Mouse (Mus musculus): ENCODE measurements around the gene Prcp.

Prcp gene

GRCm38 (mm10) chr7:92874116-92874675, at the start of gene Prcp, which contains the start of gene Ddias:
TSS of gene Prcp (plus strand) at chr7:92874470.
TSS of gene Ddias (minus strand) at chr7:92874247.
- DNase-seq = peak; percentile 100

DNA sequence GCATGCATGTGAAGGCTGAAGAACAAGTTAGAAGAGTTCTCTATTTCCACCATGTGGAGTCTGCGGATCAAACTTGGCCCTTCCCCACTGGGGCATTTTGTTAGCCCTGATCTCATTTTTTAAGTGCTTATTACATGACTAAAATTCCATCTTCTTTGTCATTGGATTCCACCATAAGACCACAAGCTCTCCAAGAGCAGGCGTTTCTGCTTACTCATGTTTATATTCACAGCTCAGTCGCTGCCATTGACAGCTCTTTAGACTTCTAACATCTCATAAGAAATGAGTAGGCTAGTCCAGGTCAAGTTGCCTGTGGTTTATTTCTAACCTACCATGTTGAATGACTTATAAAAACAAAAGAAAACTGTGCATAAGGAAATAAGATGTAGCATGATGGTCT, 48.0 kb upstream of the Prcp start:
- peak; percentile 18 for DNase-seq

GRCm38 (mm10) chr7:92827981-92828380, 46.3 kb upstream of the Prcp start:
- DNase-seq = peak; percentile 58

DNA sequence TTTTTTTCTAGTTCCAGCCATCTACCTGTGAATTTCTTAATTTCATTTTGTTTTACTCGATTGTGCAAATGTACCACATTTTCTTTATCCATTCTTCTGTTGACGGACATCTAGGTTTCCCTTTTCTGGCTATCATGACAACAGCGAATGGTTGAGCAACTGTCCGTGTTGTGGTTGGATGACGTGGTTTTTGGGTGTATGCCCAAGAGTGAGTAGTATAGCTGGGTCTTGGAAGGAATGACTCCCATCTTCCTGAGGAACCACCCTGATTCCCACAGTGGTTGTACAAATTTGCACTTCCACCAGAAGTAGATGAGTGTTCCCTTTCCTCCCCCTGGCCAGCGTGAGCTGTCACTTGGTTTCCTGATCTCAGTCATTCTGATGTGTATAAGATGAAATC, 41.9 kb upstream of the Prcp start:
- DNase-seq = no peak

GRCm38 (mm10) chr7:92834391-92834790, 39.9 kb upstream of the Prcp start:
- no peak for DNase-seq

DNA sequence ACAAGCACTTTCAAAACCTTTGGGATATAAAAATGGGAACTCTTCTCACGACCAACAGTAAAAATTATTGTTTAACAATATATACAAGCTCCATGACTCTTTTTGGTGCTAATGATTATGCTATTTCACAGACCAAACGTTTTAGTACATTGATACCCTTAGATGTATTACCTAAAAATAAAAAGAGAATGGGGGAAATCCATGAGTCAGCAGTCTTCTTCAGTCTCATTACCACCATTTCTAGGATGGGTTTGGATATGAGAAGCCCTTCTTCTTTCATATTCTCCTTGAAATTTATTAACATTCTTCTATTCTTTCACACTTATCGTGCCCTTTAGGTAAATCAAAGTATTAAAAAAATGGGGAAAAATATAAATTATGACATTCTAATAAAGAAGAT, 37.8 kb upstream of the Prcp start:
- no peak for DNase-seq

GRCm38 (mm10) chr7:92837226-92837625, 37.0 kb upstream of the Prcp start:
- DNase-seq = no peak

DNA sequence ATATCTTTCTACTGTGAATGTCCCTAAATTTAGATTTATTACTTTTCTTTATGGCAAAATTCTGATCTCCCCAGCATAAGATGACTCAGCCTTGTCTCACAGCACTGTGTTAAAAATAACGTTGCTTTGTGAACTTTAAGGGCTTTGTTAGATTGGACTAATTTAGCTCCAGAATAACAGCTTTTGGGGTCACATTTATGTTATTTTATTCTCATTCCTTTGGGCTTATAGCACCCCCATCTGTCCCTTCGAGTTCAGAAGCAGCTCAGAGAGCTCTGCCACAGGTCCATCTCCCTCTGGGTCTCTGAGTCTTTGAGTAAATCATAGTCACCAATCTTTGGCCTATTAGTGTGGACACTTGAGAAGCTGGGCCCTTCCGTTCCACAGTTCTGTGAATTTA, 36.4 kb upstream of the Prcp start:
- DNase-seq = no peak

DNA sequence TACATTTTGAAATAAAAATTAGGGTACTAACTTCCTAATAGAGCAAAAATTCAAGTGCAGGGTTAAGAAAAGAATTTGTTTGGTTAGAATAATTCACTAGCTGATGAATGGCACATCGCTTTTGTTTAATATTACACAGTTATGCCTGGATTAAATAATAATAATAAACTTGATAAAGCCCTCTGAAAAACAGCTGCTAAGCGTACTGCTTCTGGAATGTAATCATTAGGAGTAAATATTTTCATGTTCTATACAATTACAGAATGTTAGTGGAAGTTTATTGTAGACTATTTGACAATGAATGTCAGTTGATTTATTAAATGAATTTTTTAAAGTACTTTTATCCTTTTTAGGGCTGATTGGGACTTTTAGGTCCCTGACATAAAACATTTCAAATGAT, 32.0 kb upstream of the Prcp start:
- no peak for DNase-seq

GRCm38 (mm10) chr7:92848246-92848645, 26.0 kb upstream of the Prcp start:
- DNase-seq = no peak

DNA sequence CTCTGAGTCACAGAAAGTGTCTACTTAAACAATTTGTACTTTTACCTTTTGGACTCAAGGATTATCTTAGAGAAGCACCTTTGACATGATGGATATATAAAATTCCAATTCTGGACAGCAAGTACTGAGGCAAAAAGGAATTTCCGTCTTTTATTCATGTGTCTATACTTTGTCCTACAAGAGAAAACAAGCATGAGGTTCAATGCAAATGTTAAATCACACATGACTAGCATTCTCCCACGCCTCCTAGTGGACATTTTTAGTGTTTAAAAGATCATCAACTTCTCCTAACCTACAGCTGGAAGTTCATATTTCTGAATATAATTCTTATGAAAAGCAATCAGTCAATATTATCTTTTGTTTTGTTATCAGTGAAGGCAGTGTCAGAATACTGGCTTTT, 7.7 kb upstream of the Prcp start:
- DNase-seq = no peak

GRCm38 (mm10) chr7:92870161-92870560, 4.1 kb upstream of the Prcp start:
- no peak for DNase-seq

DNA sequence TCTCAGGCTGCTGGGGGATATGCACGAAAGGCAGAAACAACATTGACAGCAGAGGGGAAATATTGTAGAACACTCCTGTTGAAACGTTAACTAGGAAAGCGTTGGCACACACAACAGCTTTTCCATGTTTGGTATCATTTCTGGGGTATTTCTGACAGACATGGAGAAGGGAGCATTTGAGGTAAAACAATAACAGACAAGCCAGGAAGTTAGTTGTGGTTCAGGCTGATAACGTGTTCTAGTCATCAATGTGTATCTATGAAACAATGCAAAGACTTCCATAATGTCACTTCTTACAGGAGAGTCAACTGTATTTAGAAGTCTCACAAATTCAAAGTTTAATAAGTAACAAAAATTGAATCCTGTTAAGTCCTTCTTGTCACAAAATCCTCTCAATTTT, 2.7 kb upstream of the Prcp start:
- no peak for DNase-seq

GRCm38 (mm10) chr7:92874761-92875408, 615 bp downstream of the Prcp start:
- peak; percentile 99 for DNase-seq

DNA sequence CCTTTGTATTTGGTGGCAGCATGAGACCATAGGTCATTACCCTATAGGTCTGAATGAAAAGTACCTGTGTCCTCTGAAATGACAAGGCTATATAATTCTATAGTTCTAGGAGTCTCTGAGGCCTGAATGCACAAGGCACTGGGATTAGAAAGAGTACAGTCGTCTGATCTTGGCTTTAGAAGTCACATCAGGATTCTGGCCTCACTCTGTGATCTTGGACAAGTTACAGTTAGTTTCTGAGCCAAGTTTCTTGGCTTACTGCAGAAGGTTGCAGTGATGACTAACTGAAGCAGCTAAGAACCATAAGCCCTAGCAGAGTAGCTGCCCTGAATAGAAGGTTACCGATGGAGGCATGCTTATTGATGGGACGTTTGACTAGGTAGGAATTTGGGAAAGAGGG, 1.8 kb downstream of the Prcp start:
- no peak for DNase-seq

DNA sequence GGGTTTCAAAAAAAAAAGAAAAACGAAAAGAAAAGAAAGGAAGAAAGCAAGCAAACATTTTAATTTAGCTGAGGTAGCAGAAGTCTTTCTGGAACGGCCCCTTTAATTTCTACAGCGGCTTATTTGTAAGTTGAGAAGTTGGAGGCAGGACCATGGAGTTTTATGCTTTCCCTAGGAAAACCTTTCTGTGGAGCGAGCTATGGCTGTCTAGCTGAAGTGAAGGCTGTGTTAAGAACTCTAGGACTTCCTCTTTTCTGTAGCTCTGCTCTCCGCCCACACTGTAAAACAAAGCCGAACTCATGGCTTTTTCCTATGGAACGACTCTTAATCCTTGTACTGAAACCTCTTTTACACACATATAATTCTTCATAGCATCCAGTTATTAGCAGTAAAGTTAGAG, 2.3 kb downstream of the Prcp start:
- no peak for DNase-seq

DNA sequence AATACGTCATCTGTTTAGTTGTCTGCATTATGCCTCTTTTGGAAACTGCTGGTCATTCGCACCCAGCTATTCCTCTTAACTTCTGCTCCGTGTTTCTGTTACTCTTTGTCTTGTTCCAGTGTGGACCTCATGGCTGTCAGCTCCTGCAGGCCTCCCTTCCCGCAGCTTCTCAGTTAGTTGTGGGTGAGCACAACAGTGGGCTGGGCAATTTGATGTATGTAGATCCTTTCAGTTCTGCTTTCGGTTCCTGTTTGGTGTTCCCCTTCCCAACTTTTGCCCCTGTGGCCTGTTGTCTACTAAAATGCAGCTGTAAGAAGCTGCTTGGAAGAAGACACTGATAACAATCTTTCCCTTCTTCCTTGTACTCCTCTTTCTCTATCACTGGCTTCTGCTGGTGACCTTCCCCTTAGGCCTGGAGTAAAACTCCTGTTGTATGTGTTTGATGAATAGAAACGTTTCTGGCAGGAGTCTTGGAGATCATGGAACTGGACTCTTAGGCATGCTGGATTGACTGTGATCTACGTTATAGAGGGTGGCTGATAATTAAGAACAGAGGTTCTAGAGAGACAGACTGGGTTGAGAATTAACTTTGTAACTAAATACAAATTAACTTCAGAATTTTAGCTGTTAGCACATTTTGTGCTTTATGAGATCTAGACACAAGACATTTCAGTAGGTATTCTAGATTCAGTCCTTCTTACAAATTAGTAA, 4.5 kb downstream of the Prcp start:
- peak; percentile 95 for DNase-seq

- DNase-seq = peak; percentile 90
Measured at GRCm38 (mm10) chr7:92883850-92884716, 9.8 kb downstream of the Prcp start.

- DNase-seq = no peak
Measured at GRCm38 (mm10) chr7:92884998-92885660, 10.9 kb downstream of the Prcp start.

GRCm38 (mm10) chr7:92886801-92887200, 12.5 kb downstream of the Prcp start:
- no peak for DNase-seq

GRCm38 (mm10) chr7:92887230-92887629, 13.0 kb downstream of the Prcp start:
- no peak for DNase-seq

- no peak for DNase-seq
Measured at GRCm38 (mm10) chr7:92890211-92890610, 15.9 kb downstream of the Prcp start.

Measured in heart, adult 11 months (tissue).